Mouse (Mus musculus) limb, embryonic 10.5 days (tissue): ENCODE results near the gene Padi6. TPM values are rescaled to one million over a fixed set of nuclear protein-coding genes. Genes with fewer than 3 reads are reported as not detected.

Experiments
- DNase-seq: peaks from one replicate; pipeline ENCODE4 v3.0.0-alpha.2; 2017; ENCODE audit warnings: low spot score
- H3K27ac ChIP-seq: fragments of 300-500 bp; sonication (generic); 2 replicates; pipeline ENCODE4 v1.5.1; 2016; ENCODE audit warnings: mild to moderate bottlenecking
- H3K27me3 ChIP-seq: fragments of 300-500 bp; sonication (generic); 2 replicates; pipeline ENCODE4 v1.6.1; 2016; ENCODE audit warnings: low read depth, mild to moderate bottlenecking; ENCODE audit not compliant: poor library complexity, severe bottlenecking
- H3K36me3 ChIP-seq: fragments of 300-500 bp; sonication (generic); 2 replicates; pipeline ENCODE4 v1.6.1; 2016; ENCODE audit warnings: mild to moderate bottlenecking, moderate library complexity
- H3K4me1 ChIP-seq: fragments of 300-500 bp; sonication (generic); 2 replicates; pipeline ENCODE4 v1.6.1; 2016
- H3K4me3 ChIP-seq: fragments of 300-500 bp; sonication (generic); 2 replicates; pipeline ENCODE4 v1.5.1; 2016; ENCODE audit warnings: mild to moderate bottlenecking, moderate library complexity
- H3K9me3 ChIP-seq: fragments of 300-500 bp; sonication (generic); replicated peaks from 2 replicates; pipeline ENCODE4 v1.6.1; 2016; ENCODE audit warnings: mild to moderate bottlenecking
- WGBS: fragments of 180-500 bp; shearing (Covaris S2); methylation state at CpG from one replicate; pipeline ENCODE4 v1.1.7; 2016; 5-methylcytosine and 5-hydroxymethylcytosine counted together
- polyA plus RNA-seq: library from polyadenylated mRNA; unstranded; fragments of >200 nt; fragmentation: Nextera tagmentation; extraction: Ambion mirVana; gene quantifications from 2 replicates; pipeline ENCODE4 v1.2.1, GENCODE M21; 2016

Padi6 gene
- polyA plus RNA-seq, 1 experiment from 2014 or later: not detected

DNA sequence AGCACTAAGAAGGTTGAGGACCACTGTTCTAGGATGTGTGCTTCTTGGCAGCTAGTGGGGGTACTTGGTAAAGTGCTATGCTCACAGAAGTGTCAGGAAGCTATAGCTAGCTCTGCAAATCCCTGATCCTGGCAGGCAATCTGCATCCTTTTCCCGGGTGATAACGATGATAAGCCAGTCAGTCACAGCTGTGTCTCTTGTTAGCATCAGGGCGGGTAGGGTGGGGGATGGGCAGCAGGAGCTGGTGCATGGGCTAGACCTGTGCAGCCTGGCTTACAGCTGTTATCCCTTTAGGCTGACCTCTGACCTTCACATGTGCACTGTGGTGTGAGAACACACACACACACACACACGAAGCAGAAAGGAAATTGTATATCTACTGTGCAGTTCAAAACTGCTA is 643 bp upstream of the Padi6 start:
- DNase-seq: no peak
- H3K27ac ChIP-seq: no peak overlapping the region

GRCm38 (mm10) chr4:140741401-140741800 is 1.0 kb downstream of the Padi6 start:
- Histone ChIP-seq H3K27ac (no peak overlapping the region), H3K27me3 (no peaks in the 10 kb centered on the region), H3K36me3 (no peaks in the 10 kb centered on the region), H3K9me3 (no peaks in the 10 kb centered on the region), H3K4me1 (peaks cover 12% of the 10 kb centered on the region), H3K4me3 (no peak overlapping the region)
- no peak for DNase-seq
- WGBS: 86% methylated on average over 6 of the region's 6 CpGs

More for the DNA sequence above, 643 bp upstream of the Padi6 start:
- WGBS: 56% methylated on average over 4 of the region's 4 CpGs
- Histone ChIP-seq H3K9me3 (no peaks in the 10 kb centered on the region), H3K27me3 (peaks cover 14% of the 10 kb centered on the region), H3K36me3 (no peaks in the 10 kb centered on the region), H3K4me3 (no peak overlapping the region), H3K4me1 (peaks cover 17% of the 10 kb centered on the region)

GRCm38 (mm10) chr4:140740655-140741054 is 1.8 kb downstream of the Padi6 start:
- no peak overlapping the region for H3K4me3 ChIP-seq
- no peaks in the 10 kb centered on the region for H3K9me3 ChIP-seq
- no peaks in the 10 kb centered on the region for H3K36me3 ChIP-seq
- 90% methylated on average over 11 of the region's 11 CpGs for WGBS
- H3K27me3 ChIP-seq: no peaks in the 10 kb centered on the region
- H3K27ac ChIP-seq: no peak overlapping the region
- no peak for DNase-seq
- peaks cover 12% of the 10 kb centered on the region for H3K4me1 ChIP-seq

DNA sequence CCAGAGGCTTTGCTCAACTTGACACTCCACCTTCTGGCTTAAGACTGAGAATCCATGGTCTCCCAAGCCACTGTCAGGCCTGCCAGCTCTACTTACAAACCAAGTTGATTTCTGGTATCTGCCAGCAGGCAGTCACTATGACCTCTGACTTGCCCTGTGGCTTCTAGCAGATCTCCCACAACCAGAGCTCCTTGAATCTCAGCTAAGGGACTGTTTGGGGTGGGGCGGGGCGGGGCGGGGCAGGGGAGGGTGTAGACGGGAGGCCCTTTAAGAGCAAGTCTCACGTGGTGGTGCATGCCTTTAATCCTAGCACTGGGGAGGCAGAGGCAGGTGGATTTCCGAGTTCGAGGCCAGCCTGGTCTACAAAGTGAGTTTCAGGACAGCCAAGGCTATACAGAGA is 9.6 kb downstream of the Padi6 start:
- Histone ChIP-seq H3K27ac (no peak overlapping the region), H3K9me3 (no peaks in the 10 kb centered on the region), H3K4me1 (no peaks in the 10 kb centered on the region), H3K36me3 (no peaks in the 10 kb centered on the region), H3K4me3 (no peak overlapping the region), H3K27me3 (no peaks in the 10 kb centered on the region)
- no peak for DNase-seq
- 69% methylated on average over 7 of the region's 7 CpGs for whole genome bisulfite sequencing

DNA sequence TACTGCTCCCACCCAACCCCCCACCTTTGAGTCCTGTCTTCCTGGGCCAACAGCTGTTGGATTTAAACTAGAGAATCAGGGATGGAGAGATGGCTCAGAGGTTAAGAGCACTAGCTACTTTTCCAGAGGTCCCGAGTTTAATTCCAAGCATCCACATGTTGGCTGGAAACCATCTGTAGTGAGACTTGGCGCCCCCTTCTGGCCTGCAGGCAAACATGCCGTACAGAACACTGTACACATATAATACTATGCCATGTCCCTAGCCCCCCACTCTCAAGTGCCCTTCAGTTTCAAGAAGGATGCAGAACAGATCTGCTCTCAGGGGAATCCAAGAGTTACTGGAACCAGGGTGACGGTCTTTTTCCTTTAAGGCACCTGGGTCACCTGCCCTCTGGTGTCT is 10.8 kb downstream of the Padi6 start:
- Histone ChIP-seq H3K36me3 (peaks cover 8% of the 10 kb centered on the region), H3K27ac (no peak overlapping the region), H3K4me3 (no peak overlapping the region), H3K27me3 (no peaks in the 10 kb centered on the region), H3K4me1 (no peaks in the 10 kb centered on the region), H3K9me3 (no peaks in the 10 kb centered on the region)
- 85% methylated on average over 4 of the region's 4 CpGs for WGBS
- no peak for DNase-seq

DNA sequence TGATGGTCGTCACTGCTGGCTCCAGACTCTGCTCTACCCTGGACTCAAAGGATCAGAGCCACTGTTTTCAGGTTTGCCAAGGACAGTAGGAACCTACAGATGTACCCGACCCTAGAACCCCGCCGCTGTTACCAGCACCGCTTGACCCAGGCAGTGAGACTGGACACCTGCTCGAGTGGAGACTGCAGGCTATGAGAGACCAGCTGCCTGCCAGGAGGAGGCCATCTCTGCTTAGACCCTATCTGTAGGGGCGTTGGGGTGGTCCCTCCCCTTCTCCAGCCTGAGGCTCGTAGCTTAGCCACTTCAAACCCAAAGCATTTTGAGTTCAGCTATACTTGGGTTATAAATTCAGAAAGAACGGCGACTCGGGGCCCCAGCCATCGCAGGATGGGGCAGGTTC is 15.5 kb downstream of the Padi6 start:
- H3K36me3 ChIP-seq: peaks cover 54% of the 10 kb centered on the region
- no peaks in the 10 kb centered on the region for H3K27me3 ChIP-seq
- WGBS: 87% methylated on average over 12 of the region's 12 CpGs
- peaks cover 9% of the 10 kb centered on the region; the same call in 1 of the 2 replicates for H3K4me1 ChIP-seq
- no peak overlapping the region for H3K27ac ChIP-seq
- H3K4me3 ChIP-seq: no peak overlapping the region
- DNase-seq: no peak
- H3K9me3 ChIP-seq: no peaks in the 10 kb centered on the region

GRCm38 (mm10) chr4:140724739-140725138 is 17.7 kb downstream of the Padi6 start:
- H3K9me3 ChIP-seq: no peaks in the 10 kb centered on the region
- peaks cover 76% of the 10 kb centered on the region for H3K36me3 ChIP-seq
- H3K27ac ChIP-seq: 0 out of 2 replicates have a peak overlapping the region, but pooled peaks have one; percentile 0
- DNase-seq: no peak
- H3K4me3 ChIP-seq: no peak overlapping the region
- 82% methylated on average over 6 of the region's 6 CpGs for WGBS
- H3K4me1 ChIP-seq: peaks cover 9% of the 10 kb centered on the region; the same call in 1 of the 2 replicates
- H3K27me3 ChIP-seq: no peaks in the 10 kb centered on the region

GRCm38 (mm10) chr4:140723801-140724200 is 18.6 kb downstream of the Padi6 start:
- Histone ChIP-seq H3K4me1 (peaks cover 9% of the 10 kb centered on the region; the same call in 1 of the 2 replicates), H3K4me3 (no peak overlapping the region), H3K36me3 (peaks cover 85% of the 10 kb centered on the region), H3K27ac (no peak overlapping the region; the same call in 1 of the 2 replicates), H3K9me3 (no peaks in the 10 kb centered on the region), H3K27me3 (no peaks in the 10 kb centered on the region)
- peak; percentile 71 for DNase-seq
- WGBS: 58% methylated on average over 5 of the region's 5 CpGs

DNA sequence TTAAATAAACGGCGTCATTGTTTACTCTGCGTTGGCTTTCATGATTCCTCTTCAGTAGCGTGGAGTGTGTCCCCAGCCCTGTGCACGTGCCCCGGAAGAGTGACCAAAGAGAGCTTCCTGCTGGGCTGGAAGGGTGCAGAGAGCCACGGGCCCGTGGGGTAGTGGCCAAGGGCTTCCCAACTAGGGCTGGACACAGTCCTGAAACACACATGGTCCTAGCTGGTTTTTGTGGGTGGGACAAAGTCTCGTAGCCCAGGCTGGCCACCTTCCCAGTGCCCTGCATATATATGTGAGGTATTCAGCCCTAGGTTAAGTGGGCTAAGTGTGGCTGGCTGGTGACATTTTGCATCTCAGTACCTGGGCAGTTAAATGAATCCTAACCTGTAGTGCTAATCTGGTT is 19.3 kb downstream of the Padi6 start:
- WGBS: 88% methylated on average over 9 of the region's 9 CpGs
- Histone ChIP-seq H3K4me3 (no peak overlapping the region), H3K27ac (no peak overlapping the region), H3K36me3 (peaks cover 91% of the 10 kb centered on the region), H3K9me3 (no peaks in the 10 kb centered on the region), H3K4me1 (peaks cover 9% of the 10 kb centered on the region; the same call in 1 of the 2 replicates), H3K27me3 (no peaks in the 10 kb centered on the region)
- no peak for DNase-seq

DNA sequence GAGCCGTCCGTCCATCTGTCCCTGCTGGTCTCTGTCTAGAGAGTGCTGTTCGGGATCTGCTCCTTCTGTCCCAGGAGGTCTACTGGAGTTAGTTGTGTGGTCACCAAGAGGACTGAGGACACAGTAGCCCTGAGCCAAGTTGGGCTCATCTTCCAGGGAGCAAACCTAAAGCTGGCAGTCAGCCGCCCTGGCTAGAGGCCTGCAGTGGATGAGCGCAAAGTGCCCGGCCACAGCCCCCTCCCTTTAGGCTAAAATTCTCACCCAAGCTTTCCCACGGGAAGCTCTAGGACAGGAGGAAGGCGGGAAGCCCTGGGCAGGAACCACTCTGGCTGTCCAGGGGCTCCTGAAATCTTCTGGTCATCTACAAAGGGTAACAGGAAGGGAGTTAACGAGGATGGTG is 19.7 kb downstream of the Padi6 start:
- H3K27me3 ChIP-seq: no peaks in the 10 kb centered on the region
- H3K36me3 ChIP-seq: peaks cover 96% of the 10 kb centered on the region
- no peak overlapping the region for H3K4me3 ChIP-seq
- 81% methylated on average over 9 of the region's 9 CpGs for WGBS
- no peak for DNase-seq
- H3K4me1 ChIP-seq: peaks cover 9% of the 10 kb centered on the region; the same call in 1 of the 2 replicates
- H3K27ac ChIP-seq: no peak overlapping the region
- no peaks in the 10 kb centered on the region for H3K9me3 ChIP-seq

DNA sequence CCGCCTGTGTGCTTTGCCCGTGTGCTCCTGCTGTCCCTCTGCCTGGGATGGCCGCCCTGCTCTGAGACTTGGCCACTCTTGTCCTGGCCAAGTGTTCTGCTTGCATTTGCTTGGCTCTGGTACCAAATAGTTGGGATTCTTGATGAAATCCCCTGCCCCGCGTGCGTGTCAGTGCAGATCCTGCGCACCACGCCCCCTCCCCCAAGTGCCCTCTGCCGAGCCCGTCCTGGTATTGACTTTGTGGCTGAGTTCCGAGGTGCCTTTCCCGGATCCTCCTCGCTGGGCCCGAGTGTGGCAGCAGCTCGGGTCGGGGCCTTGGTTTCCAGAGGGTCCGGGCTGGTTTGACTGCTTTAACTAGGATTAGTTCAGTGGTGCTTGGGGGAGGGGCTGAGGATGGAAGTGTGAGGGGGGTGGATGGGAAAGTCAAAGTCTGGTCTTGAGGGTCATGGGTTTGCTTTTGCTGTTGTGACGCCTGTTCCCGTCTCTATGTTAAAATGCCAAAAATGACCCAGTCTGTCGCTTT is 20.4 kb downstream of the Padi6 start:
- Histone ChIP-seq H3K4me3 (no peak overlapping the region), H3K9me3 (no peaks in the 10 kb centered on the region), H3K27me3 (no peaks in the 10 kb centered on the region), H3K36me3 (peaks cover 98% of the 10 kb centered on the region), H3K4me1 (peaks cover 9% of the 10 kb centered on the region; the same call in 1 of the 2 replicates), H3K27ac (no peak overlapping the region)
- 89% methylated on average over 20 of the region's 20 CpGs for WGBS
- DNase-seq: no peak

DNA sequence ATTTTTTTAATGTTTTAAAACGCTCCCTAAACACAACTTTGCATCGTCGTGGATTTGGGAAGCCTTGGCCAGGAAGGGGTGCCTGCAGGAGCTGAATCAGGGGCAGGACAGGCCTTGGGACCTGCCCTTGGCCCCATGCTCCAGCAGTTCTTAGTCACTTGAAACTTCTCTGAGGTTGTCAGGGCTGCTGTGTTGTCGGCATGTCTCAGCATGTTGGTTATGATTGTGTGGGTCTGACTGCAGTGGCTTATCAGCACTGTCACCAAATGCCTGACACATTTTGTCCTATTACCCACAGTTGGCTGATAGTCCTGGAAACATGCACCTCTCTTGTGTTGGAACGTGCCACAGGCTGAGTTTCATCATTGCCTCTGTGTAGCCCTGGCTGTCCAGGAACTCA is 22.4 kb downstream of the Padi6 start:
- no peak for DNase-seq
- WGBS: 93% methylated on average over 5 of the region's 5 CpGs
- H3K9me3 ChIP-seq: no peaks in the 10 kb centered on the region

DNA sequence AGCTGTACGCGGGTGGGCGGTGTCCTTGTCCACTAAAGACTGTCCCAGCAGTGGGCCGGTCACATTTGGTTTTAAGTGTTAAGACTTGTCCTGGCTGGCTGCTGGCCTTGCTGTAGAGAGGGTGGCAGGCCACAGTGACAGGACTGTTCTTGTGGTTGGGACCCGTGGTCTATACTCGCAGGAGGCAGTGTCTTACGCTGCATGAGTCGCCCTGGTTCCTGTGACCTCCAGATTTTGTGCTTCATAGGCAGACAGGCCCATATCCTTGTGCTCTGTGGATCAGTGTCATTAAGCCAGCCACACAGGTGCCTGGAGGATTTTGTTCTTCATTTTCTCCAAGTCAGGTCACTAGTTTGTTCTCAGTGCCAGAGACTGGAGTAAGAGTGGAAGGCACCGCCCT is 24.0 kb downstream of the Padi6 start:
- H3K36me3 ChIP-seq: peaks cover 99% of the 10 kb centered on the region
- H3K4me3 ChIP-seq: no peak overlapping the region
- 98% methylated on average over 9 of the region's 9 CpGs for WGBS
- no peaks in the 10 kb centered on the region for H3K27me3 ChIP-seq
- no peak overlapping the region for H3K27ac ChIP-seq
- no peak for DNase-seq
- H3K4me1 ChIP-seq: 0 out of 2 replicates have a peak, but pooled peaks cover 3% of the 10 kb centered on the region
- H3K9me3 ChIP-seq: no peaks in the 10 kb centered on the region

More for the DNA sequence above, 22.4 kb downstream of the Padi6 start:
- Histone ChIP-seq H3K4me3 (no peak overlapping the region), H3K27me3 (no peaks in the 10 kb centered on the region), H3K27ac (no peak overlapping the region), H3K4me1 (peaks cover 9% of the 10 kb centered on the region; the same call in 1 of the 2 replicates), H3K36me3 (peaks cover 100% of the 10 kb centered on the region)

- WGBS: 91% methylated on average over 11 of the region's 11 CpGs
These were observed 25.4 kb downstream of the Padi6 start for GRCm38 (mm10) chr4:140716994-140717393.

More at GRCm38 (mm10) chr4:140716994-140717393, 25.4 kb downstream of the Padi6 start:
- Histone ChIP-seq H3K4me1 (peaks cover 12% of the 10 kb centered on the region), H3K36me3 (peaks cover 99% of the 10 kb centered on the region), H3K27me3 (no peaks in the 10 kb centered on the region), H3K4me3 (no peak overlapping the region), H3K9me3 (no peaks in the 10 kb centered on the region), H3K27ac (no peak overlapping the region)
- no peak for DNase-seq
